Mouse (Mus musculus) cerebellum, adult 2 months (tissue): ENCODE measurements around the gene Rpl15.

Experiments
- CTCF ChIP-seq: fragments of 200-500 bp; IDR thresholded peaks from 2 replicates; pipeline ENCODE4 v1.5.1; 2011; ENCODE audit warnings: low read depth, mild to moderate bottlenecking, control low read depth, low read length, moderate library complexity, borderline replicate concordance; ENCODE audit not compliant: insufficient read depth
- POLR2A ChIP-seq: fragments of 200-500 bp; IDR thresholded peaks from 2 replicates; pipeline ENCODE4 v1.6.1; 2011; ENCODE audit warnings: low read length, control low read depth, borderline replicate concordance; ENCODE audit not compliant: insufficient read depth

- no peak for TF ChIP-seq POLR2A
- no peak for TF ChIP-seq CTCF
Observed at GRCm38 (mm10) chr14:18242638-18243130, 28.5 kb downstream of the Rpl15 start.
